In genomic region chr3:69223666-69224065, GRCm38 (mm10) we compare ENCODE assay signal across 18 mouse cellular contexts. TPM values are rescaled to one million over a fixed set of nuclear protein-coding genes. Genes with fewer than 3 reads are reported as not detected.
DNase-seq lines count a peak whose midpoint lies in the region; TF ChIP-seq lines count a peak whose summit lies in the region.
"Had no signal": no experiment of that assay in that cellular context is flagged by ENCODE, and none has a peak within 500 bp of the region (broad histone marks: within the 10 kb centered on the region; RNA-seq: fewer than 3 reads in every experiment).

No protein-coding gene starts in this region.

- WGBS in spleen, adult 2 months = 35% methylated on average over 8 of the region's 8 CpGs
- 35% methylated on average over 8 of the region's 8 CpGs for WGBS in bone marrow, adult 2 months

- no peak for TF ChIP-seq CTCF in spleen, adult 2 months (IDR thresholded peaks at IDR 0.05; ENCODE audit: extremely low read depth, insufficient read depth, insufficient read length, insufficient replicate concordance)
- no peak for TF ChIP-seq CTCF in bone marrow, adult 2 months (IDR thresholded peaks at IDR 0.05; ENCODE audit: control insufficient read depth, insufficient read depth, low read length)

- H3K27me3 ChIP-seq in spleen, adult 2 months (ENCODE audit: control insufficient read depth, insufficient read depth, low read length) = no peaks in the 10 kb centered on the region
- H3K27me3 ChIP-seq: embryonic facial prominence, embryonic 15.5 days; limb, embryonic 12.5 days; liver, embryonic 15.5 days had no signal

- H3K4me3 ChIP-seq in spleen, adult 2 months (ENCODE audit: extremely low read depth, insufficient read depth, insufficient read length) = no peak overlapping the region
- H3K4me3 ChIP-seq in bone marrow, adult 2 months (replicated peaks; ENCODE audit: control insufficient read depth, low read depth, low read length) = no peak overlapping the region
- H3K4me3 ChIP-seq: embryonic facial prominence, embryonic 15.5 days; heart, adult 2 months; limb, embryonic 12.5 days; liver, embryonic 15.5 days; myocyte had no signal

- peak in 1 of 2 experiments; percentile 16 for DNase-seq in spleen, adult 2 months (ENCODE audit: low read depth in 1 of 2, low spot score in 2 of 2)
- no peak for DNase-seq in spleen, postnatal 14 days (ENCODE audit: low spot score in 2 of 2)
- DNase-seq in naive thymus-derived CD4-positive, alpha-beta T cell, adult 2 months (ENCODE audit: low read depth) = peak; percentile 41
- no peak for DNase-seq in adrenal gland, adult 2 months
- no peak for DNase-seq in frontal cortex, postnatal 14 days (ENCODE audit: low spot score in 2 of 2)
- DNase-seq in cerebellum, adult 11 months = no peak
- DNase-seq: heart, adult 2 months; kidney, postnatal 10 days; right cerebral cortex, postnatal 25 days had no signal

- no peaks in the 10 kb centered on the region for H3K36me3 ChIP-seq in spleen, adult 2 months (ENCODE audit: control insufficient read depth, insufficient read depth, low read length)
- H3K36me3 ChIP-seq: embryonic facial prominence, embryonic 15.5 days; limb, embryonic 12.5 days; liver, embryonic 15.5 days had no signal

- H3K4me1 ChIP-seq in spleen, adult 2 months (ENCODE audit: control insufficient read depth, insufficient read depth, insufficient read length) = peaks cover 7% of the 10 kb centered on the region
- H3K4me1 ChIP-seq in bone marrow, adult 2 months (ENCODE audit: control insufficient read depth, insufficient read depth, low read length) = no peaks in the 10 kb centered on the region; the same call in none of the 2 replicates
- H3K4me1 ChIP-seq: embryonic facial prominence, embryonic 15.5 days; limb, embryonic 12.5 days; liver, embryonic 15.5 days had no signal

- peak overlapping the region; percentile 49 for H3K27ac ChIP-seq in spleen, adult 2 months (ENCODE audit: insufficient read depth, low read length)
- peak overlapping the region; percentile 17; the same call in 1 of the 2 replicates for H3K27ac ChIP-seq in bone marrow, adult 2 months (ENCODE audit: control insufficient read depth, insufficient read depth, low read depth, low read length, poor library complexity)
- H3K27ac ChIP-seq: embryonic facial prominence, embryonic 15.5 days; heart, adult 2 months; limb, embryonic 12.5 days; liver, embryonic 15.5 days had no signal

- no peak for TF ChIP-seq POLR2A in spleen, adult 2 months (IDR thresholded peaks at IDR 0.05; ENCODE audit: low read depth, low read length)
- no peak for TF ChIP-seq POLR2A in bone marrow, adult 2 months (IDR thresholded peaks at IDR 0.05; ENCODE audit: borderline replicate concordance, control insufficient read depth, low read depth, low read length)

RNA-seq across cellular contexts. Expression of gene Arl14, which starts 1.4 kb away (rescaled TPM):
- polyA plus RNA-seq in spleen, adult 2 months (2012; rRNA removed) = 0.07 TPM in 1 of 2 replicates, not detected in the other
- polyA plus RNA-seq in bone marrow, adult 2 months (2011; ENCODE audit: insufficient read depth, insufficient read length, low replicate concordance, missing spikeins) = not detected in 2 replicates
- not detected for total RNA-seq in adrenal gland, adult 2 months (2021)
- not detected in 2 replicates for polyA plus RNA-seq in adrenal gland, adult 2 months (2012; rRNA removed)
- total RNA-seq: heart, adult 2 months; heart, postnatal 25 days; left cerebral cortex, adult 8-10 months had no signal
- polyA plus RNA-seq: forebrain, embryonic 11.5 days; heart, adult 2 months; limb, embryonic 12.5 days; liver, embryonic 15.5 days; midbrain, embryonic 11.5 days; myocyte had no signal
